Mouse (Mus musculus): ENCODE data around the gene H2-DMa. TPM values are rescaled to one million over a fixed set of nuclear protein-coding genes. Genes with fewer than 3 reads are reported as not detected.

The H2-DMa gene
- polyA plus RNA-seq, 1 experiment = 177 TPM

DNA sequence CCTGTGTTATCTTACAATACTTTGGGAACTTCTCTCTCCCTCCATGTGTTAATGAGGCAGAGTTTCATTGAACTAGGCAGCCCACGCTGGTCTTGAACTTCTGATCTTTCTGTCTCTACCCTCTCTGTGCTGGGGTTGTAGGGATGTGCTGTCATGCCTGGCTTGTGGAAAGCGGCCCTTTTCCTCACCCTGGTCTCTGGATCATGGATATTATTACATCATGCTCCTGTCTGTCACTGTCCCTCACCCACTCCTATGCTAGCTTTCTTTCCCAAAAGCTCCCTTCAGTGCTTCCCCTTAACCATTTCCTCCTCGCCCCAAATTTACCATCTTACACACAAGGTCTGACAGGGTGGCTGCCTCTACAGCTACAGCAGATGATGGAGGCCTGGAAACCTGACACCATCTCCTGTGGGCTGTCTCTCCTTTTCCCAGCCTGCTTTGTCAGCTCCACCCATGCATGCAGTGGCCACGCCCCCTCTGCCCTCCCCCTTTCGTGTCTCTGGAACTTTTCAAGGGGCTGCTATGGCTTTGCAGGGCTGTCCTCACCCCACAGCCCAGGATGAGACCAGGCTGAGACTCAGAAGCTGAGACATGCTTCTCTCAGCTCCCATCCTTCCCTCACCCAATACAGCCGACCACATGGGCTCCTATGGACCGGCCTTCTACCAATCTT, 26.0 kb upstream of the H2-DMa start:
- Histone ChIP-seq H3K4me3 (ENCODE audit: control insufficient read depth, insufficient read depth, low read length) (no peak overlapping the region), H3K27me3 (ENCODE audit: control insufficient read depth, insufficient read depth, low read length) (no peaks in the 10 kb centered on the region), H3K27ac (ENCODE audit: control insufficient read depth, insufficient read depth, low read length) (peak overlapping the region; percentile 94), H3K4me1 (replicated peaks; ENCODE audit: control insufficient read depth, insufficient read depth, low read length) (peaks cover 49% of the 10 kb centered on the region), H3K36me3 (ENCODE audit: control insufficient read depth, insufficient read depth, low read length) (no peaks in the 10 kb centered on the region)
- peak; percentile 61 for DNase-seq
- WGBS = 35% methylated on average over 7 of the region's 7 CpGs
- no peak for TF ChIP-seq POLR2A (IDR thresholded peaks at IDR 0.05; ENCODE audit: control insufficient read depth, extremely low read depth, insufficient read depth, low read length, poor library complexity)
- TF ChIP-seq CTCF (IDR thresholded peaks at IDR 0.05; ENCODE audit: borderline replicate concordance, control insufficient read depth, extremely low read depth, insufficient read depth, low read length, poor library complexity) = no peak

DNA sequence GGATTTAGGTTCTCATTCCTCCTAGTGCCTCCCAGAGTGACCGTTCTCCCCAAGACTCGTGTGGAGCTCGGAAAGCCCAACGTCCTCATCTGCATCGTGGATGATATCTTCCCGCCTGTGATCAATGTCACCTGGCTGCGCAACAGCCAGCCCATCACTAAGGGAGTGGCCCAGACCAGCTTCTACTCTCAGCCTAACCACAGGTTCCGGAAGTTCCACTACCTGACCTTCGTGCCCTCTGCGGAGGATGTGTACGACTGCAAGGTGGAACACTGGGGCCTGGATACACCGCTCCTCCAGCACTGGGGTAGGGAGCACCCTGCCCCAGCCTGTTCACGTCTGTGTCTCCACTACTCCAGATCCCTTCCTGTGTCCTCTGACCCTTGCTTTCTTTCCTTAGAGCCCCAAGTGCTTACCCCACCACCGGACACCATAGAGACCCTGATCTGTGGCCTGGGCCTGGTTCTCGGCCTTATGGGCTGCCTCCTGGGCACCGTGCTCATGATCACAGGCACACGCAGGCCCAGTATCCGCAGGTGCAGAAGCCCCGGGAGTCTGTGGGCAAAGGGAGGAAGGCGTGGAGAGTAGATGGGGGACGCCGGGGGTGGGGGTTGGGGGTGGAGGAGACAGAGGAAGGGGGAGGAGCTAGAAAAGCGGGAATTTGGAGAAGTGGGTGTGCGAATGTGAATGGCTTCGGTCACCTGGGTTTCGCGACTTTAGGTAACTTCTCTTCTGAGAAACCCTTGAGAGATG, 24.9 kb upstream of the H2-DMa start:
- TF ChIP-seq CTCF (IDR thresholded peaks at IDR 0.05; ENCODE audit: borderline replicate concordance, control insufficient read depth, extremely low read depth, insufficient read depth, low read length, poor library complexity) (no peak), POLR2A (IDR thresholded peaks at IDR 0.05; ENCODE audit: control insufficient read depth, extremely low read depth, insufficient read depth, low read length, poor library complexity) (no peak)
- H3K27ac ChIP-seq (ENCODE audit: control insufficient read depth, insufficient read depth, low read length) = peak overlapping the region; percentile 9; the same call in 1 of the 2 replicates
- peaks cover 52% of the 10 kb centered on the region for H3K4me1 ChIP-seq (replicated peaks; ENCODE audit: control insufficient read depth, insufficient read depth, low read length)
- WGBS = 33% methylated on average over 27 of the region's 27 CpGs
- peak; percentile 39 for DNase-seq
- H3K27me3 ChIP-seq (ENCODE audit: control insufficient read depth, insufficient read depth, low read length) = no peaks in the 10 kb centered on the region
- H3K4me3 ChIP-seq (ENCODE audit: control insufficient read depth, insufficient read depth, low read length) = peak overlapping the region; percentile 18; the same call in 1 of the 2 replicates
- H3K36me3 ChIP-seq (ENCODE audit: control insufficient read depth, insufficient read depth, low read length) = no peaks in the 10 kb centered on the region

DNA sequence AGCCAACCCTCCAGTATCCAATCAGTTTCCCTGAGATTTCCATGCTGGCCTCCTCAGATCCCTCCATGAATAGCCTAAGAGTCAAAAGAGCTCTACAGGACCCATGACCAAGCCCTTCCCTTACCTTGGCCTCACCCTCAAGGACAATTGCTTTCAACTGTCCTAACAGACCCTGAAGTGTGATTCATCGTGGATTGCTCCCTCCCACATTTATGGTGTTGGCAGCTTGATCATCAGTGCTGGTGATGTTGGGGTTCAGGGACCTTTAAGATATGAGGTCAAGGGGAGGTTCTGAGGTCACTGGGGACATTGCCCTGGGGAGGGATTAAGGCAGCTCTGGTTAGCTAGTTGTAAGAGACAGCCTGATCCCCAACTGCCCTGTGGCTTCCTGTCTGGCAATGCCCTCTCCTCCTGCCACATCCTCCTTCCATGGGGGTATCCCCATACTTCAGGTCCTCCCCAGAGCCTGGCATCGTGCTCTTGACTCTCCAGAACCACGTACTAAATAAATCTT, 22.8 kb upstream of the H2-DMa start:
- TF ChIP-seq POLR2A (IDR thresholded peaks at IDR 0.05; ENCODE audit: control insufficient read depth, extremely low read depth, insufficient read depth, low read length, poor library complexity) = no peak
- TF ChIP-seq CTCF (IDR thresholded peaks at IDR 0.05; ENCODE audit: borderline replicate concordance, control insufficient read depth, extremely low read depth, insufficient read depth, low read length, poor library complexity) = no peak
- Histone ChIP-seq H3K4me1 (replicated peaks; ENCODE audit: control insufficient read depth, insufficient read depth, low read length) (peaks cover 51% of the 10 kb centered on the region), H3K4me3 (ENCODE audit: control insufficient read depth, insufficient read depth, low read length) (no peak overlapping the region), H3K27me3 (ENCODE audit: control insufficient read depth, insufficient read depth, low read length) (no peaks in the 10 kb centered on the region), H3K27ac (ENCODE audit: control insufficient read depth, insufficient read depth, low read length) (no peak overlapping the region), H3K36me3 (ENCODE audit: control insufficient read depth, insufficient read depth, low read length) (no peaks in the 10 kb centered on the region)
- 23% methylated on average over 3 of the region's 3 CpGs for WGBS
- DNase-seq = no peak

DNA sequence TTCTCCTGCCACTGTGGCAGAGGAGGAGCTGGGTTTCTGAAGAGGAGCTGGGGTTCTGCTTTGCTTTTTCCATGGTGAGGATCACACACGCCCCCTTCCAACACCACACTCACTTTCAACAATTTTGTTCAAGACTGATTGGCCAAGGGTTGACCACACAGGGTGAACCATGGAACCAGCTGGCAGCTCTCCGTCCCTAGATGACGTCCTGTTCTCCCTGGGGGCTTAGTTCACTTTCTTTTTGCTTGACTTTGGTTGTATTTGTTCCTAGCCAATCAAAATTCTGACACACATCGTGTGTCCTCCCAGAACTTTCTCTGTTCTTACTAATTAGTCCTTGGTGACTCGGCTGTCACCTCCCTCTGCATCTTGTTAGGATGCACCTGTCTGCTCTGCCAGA, 22.1 kb upstream of the H2-DMa start:
- Histone ChIP-seq H3K4me3 (ENCODE audit: control insufficient read depth, insufficient read depth, low read length) (no peak overlapping the region), H3K27ac (ENCODE audit: control insufficient read depth, insufficient read depth, low read length) (no peak overlapping the region), H3K36me3 (ENCODE audit: control insufficient read depth, insufficient read depth, low read length) (no peaks in the 10 kb centered on the region), H3K4me1 (replicated peaks; ENCODE audit: control insufficient read depth, insufficient read depth, low read length) (peaks cover 49% of the 10 kb centered on the region), H3K27me3 (ENCODE audit: control insufficient read depth, insufficient read depth, low read length) (no peaks in the 10 kb centered on the region)
- 31% methylated on average over 5 of the region's 5 CpGs for WGBS
- DNase-seq = no peak
- TF ChIP-seq CTCF (IDR thresholded peaks at IDR 0.05; ENCODE audit: borderline replicate concordance, control insufficient read depth, extremely low read depth, insufficient read depth, low read length, poor library complexity) (no peak), POLR2A (IDR thresholded peaks at IDR 0.05; ENCODE audit: control insufficient read depth, extremely low read depth, insufficient read depth, low read length, poor library complexity) (no peak)

DNA sequence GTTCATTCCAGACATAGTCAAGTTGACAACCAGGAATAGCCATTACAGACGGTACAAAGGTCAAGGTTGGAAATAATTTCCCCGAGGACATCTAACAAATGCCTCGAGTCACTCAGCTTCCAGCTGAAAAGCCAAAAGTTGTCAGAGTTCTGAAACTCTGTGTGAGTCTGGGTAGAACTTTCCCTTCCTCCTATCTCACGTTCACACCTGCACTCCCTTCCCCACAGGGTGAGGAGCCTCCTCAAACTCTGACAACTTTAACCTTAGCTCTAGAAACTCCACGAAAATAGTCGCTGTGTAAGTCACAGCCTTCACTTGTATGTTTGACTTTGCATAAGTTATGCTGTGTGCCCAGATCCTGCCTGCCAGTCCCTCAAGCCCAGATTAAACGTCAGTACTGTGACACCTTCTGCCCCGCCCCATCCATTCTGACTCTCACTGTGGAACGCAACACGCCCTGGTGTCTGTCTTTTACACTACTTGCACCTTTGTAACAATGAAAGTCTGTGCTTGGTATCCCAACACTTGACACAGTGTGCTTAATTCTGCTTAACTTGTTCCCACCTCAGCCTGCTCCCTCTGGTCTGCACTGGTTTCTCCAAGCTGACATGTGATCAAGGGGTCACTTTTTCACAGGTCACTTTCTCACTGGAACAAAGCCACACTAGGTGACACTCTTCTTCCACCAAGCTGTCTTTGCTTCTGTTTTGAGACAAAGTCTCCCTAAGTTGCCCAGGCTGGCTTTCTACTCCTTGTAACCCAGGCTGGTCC, 20.4 kb upstream of the H2-DMa start:
- Histone ChIP-seq H3K4me3 (ENCODE audit: control insufficient read depth, insufficient read depth, low read length) (no peak overlapping the region), H3K27ac (ENCODE audit: control insufficient read depth, insufficient read depth, low read length) (no peak overlapping the region), H3K36me3 (ENCODE audit: control insufficient read depth, insufficient read depth, low read length) (no peaks in the 10 kb centered on the region), H3K4me1 (replicated peaks; ENCODE audit: control insufficient read depth, insufficient read depth, low read length) (peaks cover 39% of the 10 kb centered on the region), H3K27me3 (ENCODE audit: control insufficient read depth, insufficient read depth, low read length) (no peaks in the 10 kb centered on the region)
- 57% methylated on average over 10 of the region's 10 CpGs for WGBS
- no peak for TF ChIP-seq CTCF (IDR thresholded peaks at IDR 0.05; ENCODE audit: borderline replicate concordance, control insufficient read depth, extremely low read depth, insufficient read depth, low read length, poor library complexity)
- no peak for TF ChIP-seq POLR2A (IDR thresholded peaks at IDR 0.05; ENCODE audit: control insufficient read depth, extremely low read depth, insufficient read depth, low read length, poor library complexity)
- DNase-seq = no peak

DNA sequence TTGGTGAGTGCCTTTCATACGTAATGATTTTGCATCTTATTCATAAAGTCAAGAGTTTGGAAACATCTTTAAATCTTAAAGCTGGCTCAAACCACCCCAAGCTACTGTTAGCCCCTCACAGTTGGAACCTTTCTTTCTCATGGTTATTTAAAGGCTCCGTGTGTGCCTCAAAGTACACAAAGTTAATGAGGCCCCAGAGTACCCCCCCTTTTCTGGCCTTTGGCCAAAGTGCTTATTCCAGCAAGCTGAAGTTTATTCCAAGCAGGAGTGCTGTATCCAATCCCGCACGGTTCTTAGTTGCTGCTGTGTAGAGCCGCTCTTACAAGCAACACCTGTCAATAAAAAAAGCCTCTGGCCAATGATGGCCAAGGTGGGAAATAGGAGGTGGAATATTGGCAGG, 19.8 kb upstream of the H2-DMa start:
- no peak overlapping the region for H3K27ac ChIP-seq (ENCODE audit: control insufficient read depth, insufficient read depth, low read length)
- TF ChIP-seq POLR2A (IDR thresholded peaks at IDR 0.05; ENCODE audit: control insufficient read depth, extremely low read depth, insufficient read depth, low read length, poor library complexity) = no peak
- no peak for TF ChIP-seq CTCF (IDR thresholded peaks at IDR 0.05; ENCODE audit: borderline replicate concordance, control insufficient read depth, extremely low read depth, insufficient read depth, low read length, poor library complexity)
- WGBS = 94% methylated on average over 5 of the region's 5 CpGs
- no peak overlapping the region for H3K4me3 ChIP-seq (ENCODE audit: control insufficient read depth, insufficient read depth, low read length)
- no peak for DNase-seq
- no peaks in the 10 kb centered on the region for H3K27me3 ChIP-seq (ENCODE audit: control insufficient read depth, insufficient read depth, low read length)
- H3K36me3 ChIP-seq (ENCODE audit: control insufficient read depth, insufficient read depth, low read length) = no peaks in the 10 kb centered on the region
- peaks cover 32% of the 10 kb centered on the region for H3K4me1 ChIP-seq (replicated peaks; ENCODE audit: control insufficient read depth, insufficient read depth, low read length)
